Mouse (Mus musculus): ENCODE measurements around the gene Ltb4r1. TPM values are rescaled to one million over a fixed set of nuclear protein-coding genes. Genes with fewer than 3 reads are reported as not detected.

Gene Ltb4r1
- polyA plus RNA-seq, 1 experiment from 2014 or later, result 0.26 TPM

DNA sequence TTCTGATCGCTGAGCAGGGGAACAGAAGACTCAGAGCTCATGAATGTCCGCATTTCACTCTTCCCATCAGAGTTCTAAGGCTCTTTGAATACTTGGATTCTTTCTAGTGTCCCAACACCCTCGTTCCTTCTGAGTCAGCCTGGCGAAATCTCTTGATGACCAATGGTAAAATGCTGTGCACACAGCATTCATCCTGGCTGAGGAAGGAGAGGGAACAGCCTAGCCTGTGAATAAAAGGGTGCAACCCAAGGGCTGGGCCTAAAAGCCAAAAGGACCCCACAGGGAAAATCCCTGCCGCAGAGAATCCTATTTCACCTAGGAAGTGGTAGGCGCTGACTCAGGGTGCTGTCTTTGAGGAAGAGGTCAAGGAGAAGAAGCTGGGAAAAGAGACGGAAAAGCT lies 35.6 kb upstream of the Ltb4r1 start:
- Histone ChIP-seq H3K9me3 (no peaks in the 10 kb centered on the region), H3K27ac (no peak overlapping the region), H3K4me1 (0 out of 2 replicates have a peak, but pooled peaks cover 3% of the 10 kb centered on the region), H3K27me3 (ENCODE audit: poor library complexity, severe bottlenecking) (no peaks in the 10 kb centered on the region), H3K36me3 (replicated peaks) (no peaks in the 10 kb centered on the region), H3K4me3 (no peak overlapping the region)
- WGBS, result 80% methylated on average over 7 of the region's 7 CpGs
- DNase-seq (ENCODE audit: extremely low spot score, low spot score), result no peak

- WGBS, result 88% methylated on average over 7 of the region's 7 CpGs
- Histone ChIP-seq H3K36me3 (replicated peaks) (no peaks in the 10 kb centered on the region), H3K4me3 (no peak overlapping the region), H3K9me3 (no peaks in the 10 kb centered on the region), H3K27ac (no peak overlapping the region), H3K4me1 (0 out of 2 replicates have a peak, but pooled peaks cover 3% of the 10 kb centered on the region), H3K27me3 (ENCODE audit: poor library complexity, severe bottlenecking) (no peaks in the 10 kb centered on the region)
- DNase-seq (ENCODE audit: extremely low spot score, low spot score), result no peak
Observed at GRCm38 (mm10) chr14:55730531-55731032, 35.2 kb upstream of the Ltb4r1 start.

GRCm38 (mm10) chr14:55733889-55734288 lies 31.9 kb upstream of the Ltb4r1 start:
- Histone ChIP-seq H3K9me3 (no peaks in the 10 kb centered on the region), H3K27ac (no peak overlapping the region), H3K36me3 (replicated peaks) (peaks cover 11% of the 10 kb centered on the region), H3K4me3 (no peak overlapping the region), H3K4me1 (no peaks in the 10 kb centered on the region), H3K27me3 (ENCODE audit: poor library complexity, severe bottlenecking) (no peaks in the 10 kb centered on the region)
- 82% methylated on average over 10 of the region's 10 CpGs for WGBS
- DNase-seq (ENCODE audit: extremely low spot score, low spot score), result no peak

DNA sequence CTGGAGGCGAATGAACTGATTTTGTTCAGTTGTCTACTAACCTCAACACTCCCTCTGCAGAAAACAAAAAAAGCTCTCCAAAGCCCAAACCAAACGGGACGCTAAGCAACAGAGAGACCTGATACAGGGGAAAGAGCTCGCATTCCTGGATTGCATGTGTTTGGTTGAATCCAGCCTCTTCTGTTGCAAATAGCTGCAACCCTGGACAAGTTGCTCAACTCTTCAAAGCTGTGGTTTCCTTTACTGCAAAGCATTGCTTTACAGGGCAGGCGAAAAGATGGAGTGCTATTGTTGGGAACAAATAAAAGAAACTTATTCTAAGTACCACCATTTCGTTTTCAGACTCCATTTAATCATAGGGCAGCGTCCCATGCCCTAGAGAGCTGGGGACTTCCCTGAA lies 30.9 kb upstream of the Ltb4r1 start:
- 81% methylated on average over 7 of the region's 7 CpGs for WGBS

DNA sequence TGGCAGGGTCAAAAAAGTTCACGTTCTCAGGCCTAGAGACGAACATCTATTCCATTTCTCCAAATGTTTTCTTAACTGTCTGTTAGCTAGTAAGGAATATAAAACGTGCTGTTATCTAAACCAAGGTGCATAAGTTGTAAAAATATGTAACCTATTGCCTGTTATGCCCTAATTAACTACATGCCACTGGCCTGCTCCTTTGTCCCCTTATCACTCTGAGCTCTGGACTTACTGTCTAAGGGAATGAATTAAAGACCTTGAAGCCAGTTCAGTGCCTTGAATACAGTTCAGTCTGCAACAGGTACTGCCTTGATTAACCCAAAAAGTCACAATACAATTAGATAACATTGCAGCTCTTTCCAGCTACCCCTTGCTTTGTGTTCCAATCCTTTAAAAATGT lies 30.4 kb upstream of the Ltb4r1 start:
- Histone ChIP-seq H3K27ac (no peak overlapping the region), H3K9me3 (no peaks in the 10 kb centered on the region), H3K36me3 (replicated peaks) (peaks cover 26% of the 10 kb centered on the region), H3K4me1 (no peaks in the 10 kb centered on the region), H3K27me3 (ENCODE audit: poor library complexity, severe bottlenecking) (no peaks in the 10 kb centered on the region), H3K4me3 (no peak overlapping the region)
- DNase-seq (ENCODE audit: extremely low spot score, low spot score), result no peak
- whole genome bisulfite sequencing, result 82% methylated on average over 3 of the region's 3 CpGs

More for the DNA sequence above, 30.9 kb upstream of the Ltb4r1 start:
- Histone ChIP-seq H3K4me1 (no peaks in the 10 kb centered on the region), H3K4me3 (no peak overlapping the region), H3K36me3 (replicated peaks) (peaks cover 21% of the 10 kb centered on the region), H3K9me3 (no peaks in the 10 kb centered on the region), H3K27ac (no peak overlapping the region), H3K27me3 (ENCODE audit: poor library complexity, severe bottlenecking) (no peaks in the 10 kb centered on the region)
- DNase-seq (ENCODE audit: extremely low spot score, low spot score), result no peak

GRCm38 (mm10) chr14:55735758-55736157 lies 30.0 kb upstream of the Ltb4r1 start:
- Histone ChIP-seq H3K9me3 (no peaks in the 10 kb centered on the region), H3K4me3 (no peak overlapping the region), H3K27me3 (ENCODE audit: poor library complexity, severe bottlenecking) (no peaks in the 10 kb centered on the region), H3K36me3 (replicated peaks) (peaks cover 30% of the 10 kb centered on the region), H3K4me1 (no peaks in the 10 kb centered on the region), H3K27ac (no peak overlapping the region)
- 85% methylated on average over 4 of the region's 4 CpGs for WGBS
- DNase-seq (ENCODE audit: extremely low spot score, low spot score), result no peak

DNA sequence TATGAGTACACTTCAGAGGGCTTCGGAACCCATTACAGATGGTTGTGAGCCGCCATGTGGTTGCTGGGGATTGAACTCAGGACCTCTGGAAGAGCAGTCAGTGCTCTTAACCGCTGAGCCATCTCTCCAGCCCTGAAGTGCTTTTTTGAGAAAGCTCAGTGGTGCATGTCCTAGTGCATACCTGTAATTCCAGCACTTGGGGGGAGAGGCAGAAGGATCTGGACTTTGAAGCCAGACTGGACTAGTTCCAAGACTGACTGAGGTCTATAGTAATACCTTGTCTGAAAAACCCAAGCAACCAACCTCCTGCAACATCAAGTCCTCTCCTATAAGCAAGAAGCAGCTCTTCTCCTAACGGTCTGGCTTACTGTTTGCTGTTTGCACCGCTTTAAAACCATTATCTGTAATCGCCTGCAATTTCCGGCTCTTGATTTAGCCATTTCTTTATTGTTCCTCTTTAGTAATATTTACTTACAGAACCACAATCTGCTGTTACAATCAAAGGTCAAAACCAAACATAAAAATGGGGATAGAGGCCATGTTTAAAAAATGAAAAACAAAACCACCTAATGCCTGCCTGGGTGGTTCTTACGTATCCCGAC lies 28.6 kb upstream of the Ltb4r1 start:
- Histone ChIP-seq H3K9me3 (no peaks in the 10 kb centered on the region), H3K4me3 (no peak overlapping the region), H3K27ac (no peak overlapping the region), H3K27me3 (ENCODE audit: poor library complexity, severe bottlenecking) (no peaks in the 10 kb centered on the region), H3K36me3 (replicated peaks) (peaks cover 40% of the 10 kb centered on the region), H3K4me1 (no peaks in the 10 kb centered on the region)
- 90% methylated on average over 9 of the region's 9 CpGs for WGBS
- DNase-seq (ENCODE audit: extremely low spot score, low spot score), result no peak

GRCm38 (mm10) chr14:55743711-55744110 lies 22.1 kb upstream of the Ltb4r1 start:
- H3K9me3 ChIP-seq, result no peaks in the 10 kb centered on the region
- H3K27me3 ChIP-seq (ENCODE audit: poor library complexity, severe bottlenecking), result no peaks in the 10 kb centered on the region
- 22% methylated on average over 10 of the region's 10 CpGs for WGBS
- peaks cover 41% of the 10 kb centered on the region for H3K4me1 ChIP-seq
- DNase-seq (ENCODE audit: extremely low spot score, low spot score), result peak; percentile 84
- peak overlapping the region; percentile 18; the same call in 1 of the 2 replicates for H3K4me3 ChIP-seq
- H3K36me3 ChIP-seq (replicated peaks), result peaks cover 54% of the 10 kb centered on the region
- no peak overlapping the region for H3K27ac ChIP-seq

DNA sequence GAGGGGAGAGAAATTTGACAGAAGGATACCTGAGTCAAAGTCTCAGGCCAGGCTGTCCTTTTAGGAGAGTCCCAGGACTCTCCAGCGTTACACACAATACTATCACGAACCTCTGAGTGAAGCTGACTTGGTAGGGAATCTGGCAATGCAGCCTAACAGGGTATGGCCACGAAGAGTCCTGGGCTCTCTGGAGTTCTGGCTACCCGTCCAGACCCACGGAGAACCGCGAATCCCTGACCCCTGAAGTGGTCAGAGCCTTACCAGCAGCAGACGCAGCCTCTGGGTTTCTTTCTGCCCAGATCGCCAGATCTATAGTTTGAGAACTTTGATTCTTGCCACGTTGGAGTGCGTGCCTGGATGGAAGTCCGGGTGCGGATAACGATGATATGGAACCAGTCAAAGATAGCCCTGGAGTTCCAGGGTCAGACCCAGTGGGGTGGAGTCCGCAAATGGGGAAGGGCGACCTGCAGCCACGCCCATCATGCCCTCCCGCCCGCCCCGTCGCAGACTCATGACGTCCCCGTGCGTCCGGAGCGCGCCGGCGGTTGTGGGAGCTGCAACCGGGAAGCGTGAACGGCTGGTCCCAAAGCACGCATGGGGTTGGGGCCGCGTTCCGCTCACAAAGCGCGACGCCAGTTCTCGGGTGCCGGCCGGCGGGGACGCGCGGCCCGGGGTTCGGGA lies 20.4 kb upstream of the Ltb4r1 start, which contains the start of the genes Dhrs1 and Nop9:
Dhrs1 (minus strand) TSS at position 511 of the 681 bp plus-strand sequence.
Nop9 (plus strand) TSS at position 514 of the 681 bp plus-strand sequence.
- 2% methylated on average over 48 of the region's 48 CpGs for WGBS
- Histone ChIP-seq H3K4me1 (peaks cover 41% of the 10 kb centered on the region), H3K4me3 (peak within 1 kb of the TSS; percentile 84), H3K36me3 (replicated peaks) (peaks cover 53% of the 10 kb centered on the region), H3K27ac (peak within 1 kb of the TSS; percentile 86), H3K9me3 (no peaks in the 10 kb centered on the region), H3K27me3 (ENCODE audit: poor library complexity, severe bottlenecking) (no peaks in the 10 kb centered on the region)
- DNase-seq (ENCODE audit: extremely low spot score, low spot score), result peak; percentile 91

DNA sequence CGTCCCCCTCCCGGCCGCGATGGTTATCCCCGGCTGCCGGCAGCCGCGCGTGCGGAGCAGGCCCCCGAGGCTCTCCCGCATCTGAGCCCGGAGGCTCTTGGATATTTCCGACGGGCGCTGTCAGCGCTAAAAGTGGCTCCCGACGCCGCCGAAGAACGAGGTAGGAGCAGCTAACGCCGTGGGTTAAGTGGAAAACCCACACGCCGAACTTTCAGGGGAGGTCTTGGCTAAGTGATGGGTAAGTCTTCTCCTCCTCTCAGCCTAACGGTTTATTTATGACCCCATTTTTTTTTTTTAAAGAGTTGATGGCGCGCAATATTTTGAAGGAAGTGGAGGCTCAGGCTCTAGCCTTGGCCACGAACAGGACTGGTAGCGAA lies 19.9 kb upstream of the Ltb4r1 start:
- DNase-seq (ENCODE audit: extremely low spot score, low spot score), result no peak
- H3K36me3 ChIP-seq (replicated peaks), result peaks cover 53% of the 10 kb centered on the region
- peaks cover 41% of the 10 kb centered on the region for H3K4me1 ChIP-seq
- peak overlapping the region; percentile 86 for H3K27ac ChIP-seq
- H3K4me3 ChIP-seq, result peak overlapping the region; percentile 84
- no peaks in the 10 kb centered on the region for H3K9me3 ChIP-seq
- under 1% methylated on average over 31 of the region's 31 CpGs for WGBS
- no peaks in the 10 kb centered on the region for H3K27me3 ChIP-seq (ENCODE audit: poor library complexity, severe bottlenecking)

DNA sequence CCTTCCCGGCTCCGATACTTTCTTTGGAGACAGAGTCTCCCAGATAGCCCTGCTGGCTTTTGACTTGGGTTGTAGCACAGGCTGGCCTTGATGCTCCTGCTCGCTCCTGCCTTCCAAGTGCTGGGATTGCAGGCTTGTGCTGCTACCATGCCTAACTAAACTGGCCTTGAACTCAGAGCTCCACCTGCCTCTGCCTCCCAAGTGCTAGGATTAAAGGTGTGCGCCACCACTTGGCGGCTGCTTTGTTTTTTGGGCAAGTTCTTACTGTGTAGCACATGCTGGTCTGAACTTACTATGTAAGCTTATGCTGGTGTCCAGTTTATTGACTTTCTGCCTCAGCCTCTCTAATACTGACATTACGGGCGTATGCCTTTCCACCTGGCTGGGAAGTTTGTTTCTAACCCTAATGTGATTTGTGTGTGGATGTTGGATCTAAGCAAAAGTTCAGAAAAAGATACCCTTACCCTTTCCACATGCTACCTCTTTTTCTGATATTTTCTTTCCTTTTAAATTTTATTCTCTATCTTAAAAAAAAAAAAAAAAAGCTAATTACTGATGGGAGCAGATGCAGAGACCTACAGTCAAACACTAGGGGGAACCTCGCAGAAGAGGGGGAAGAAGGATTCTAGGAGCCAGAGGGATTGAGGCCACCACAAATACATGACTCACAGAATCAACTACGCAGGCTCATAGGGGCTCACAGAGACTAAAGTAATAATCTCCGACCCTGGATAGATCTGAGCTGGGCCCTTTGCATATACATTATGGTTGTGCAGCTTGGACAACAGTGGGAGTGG lies 18.5 kb upstream of the Ltb4r1 start:
- Histone ChIP-seq H3K27me3 (ENCODE audit: poor library complexity, severe bottlenecking) (no peaks in the 10 kb centered on the region), H3K4me3 (peak overlapping the region; percentile 84), H3K4me1 (peaks cover 41% of the 10 kb centered on the region), H3K9me3 (no peaks in the 10 kb centered on the region), H3K36me3 (replicated peaks) (peaks cover 57% of the 10 kb centered on the region), H3K27ac (no peak overlapping the region)
- WGBS, result 92% methylated on average over 10 of the region's 10 CpGs
- no peak for DNase-seq (ENCODE audit: extremely low spot score, low spot score)

GRCm38 (mm10) chr14:55757566-55757965 lies 8.2 kb upstream of the Ltb4r1 start:
- Histone ChIP-seq H3K27ac (no peak overlapping the region), H3K36me3 (replicated peaks) (peaks cover 43% of the 10 kb centered on the region), H3K4me1 (peaks cover 26% of the 10 kb centered on the region), H3K27me3 (ENCODE audit: poor library complexity, severe bottlenecking) (peaks cover 24% of the 10 kb centered on the region), H3K4me3 (no peak overlapping the region), H3K9me3 (no peaks in the 10 kb centered on the region)
- no peak for DNase-seq (ENCODE audit: extremely low spot score, low spot score)
- 88% methylated on average over 6 of the region's 6 CpGs for WGBS
